Mouse (Mus musculus) urinary bladder, adult 2 months (tissue): ENCODE data around the gene Omg. TPM values are rescaled to one million over a fixed set of nuclear protein-coding genes. Genes with fewer than 3 reads are reported as not detected.

Source experiments
- DNase-seq: peaks from one replicate; pipeline ENCODE4 v3.0.0; 2022; ENCODE audit warnings: low spot score
- polyA plus RNA-seq: library from polyadenylated mRNA; depleted of rRNA; stranded (reverse); fragments of >200 nt; gene quantifications from 2 replicates; pipeline ENCODE4 v1.2.3, GENCODE M21; 2012; rRNA removed

Omg gene
- polyA plus RNA-seq: 0.06 and 0.07 TPM in 2 replicates

- no peak for DNase-seq
These were observed at the start of gene Omg for GRCm38 (mm10) chr11:79503845-79504244. Gene Omg, minus strand, starts transcription at chr11:79504084.

GRCm38 (mm10) chr11:79552622-79553021 is 48.7 kb upstream of the Omg start:
- DNase-seq: no peak

GRCm38 (mm10) chr11:79536293-79536692 is 32.4 kb upstream of the Omg start:
- DNase-seq: no peak

- DNase-seq: no peak
These were observed 31.7 kb upstream of the Omg start for GRCm38 (mm10) chr11:79535554-79535953.

GRCm38 (mm10) chr11:79533950-79534690 is 30.2 kb upstream of the Omg start:
- no peak for DNase-seq

- DNase-seq: no peak
These were observed 29.4 kb upstream of the Omg start for GRCm38 (mm10) chr11:79533311-79533710.

GRCm38 (mm10) chr11:79531485-79531884 is 27.6 kb upstream of the Omg start:
- no peak for DNase-seq

- DNase-seq: no peak
These were observed 26.9 kb upstream of the Omg start for GRCm38 (mm10) chr11:79530774-79531173.

- DNase-seq: no peak
These were observed 26.5 kb upstream of the Omg start, which contains the start of the genes Evi2 and Evi2a for GRCm38 (mm10) chr11:79530333-79530761. Gene Evi2, minus strand, starts transcription at chr11:79530589. Gene Evi2a, minus strand, starts transcription at chr11:79530609.

- no peak for DNase-seq
These were observed 25.9 kb upstream of the Omg start for GRCm38 (mm10) chr11:79529736-79530135.

- no peak for DNase-seq
These were observed 25.3 kb upstream of the Omg start for GRCm38 (mm10) chr11:79529226-79529625.

- no peak for DNase-seq
These were observed 24.7 kb upstream of the Omg start for GRCm38 (mm10) chr11:79528601-79529000.

- DNase-seq: no peak
These were observed 24.0 kb upstream of the Omg start for GRCm38 (mm10) chr11:79527739-79528384.

GRCm38 (mm10) chr11:79527015-79527738 is 23.3 kb upstream of the Omg start:
- DNase-seq: no peak

- DNase-seq: no peak
These were observed 22.7 kb upstream of the Omg start for GRCm38 (mm10) chr11:79526549-79526948.

GRCm38 (mm10) chr11:79524310-79524575 is 20.4 kb upstream of the Omg start:
- DNase-seq: no peak

GRCm38 (mm10) chr11:79523560-79524309 is 19.9 kb upstream of the Omg start, which contains the start of gene Evi2b:
Gene Evi2b, minus strand, starts transcription at chr11:79523762.
- no peak for DNase-seq

GRCm38 (mm10) chr11:79522944-79523343 is 19.1 kb upstream of the Omg start:
- DNase-seq: no peak

- no peak for DNase-seq
These were observed 18.0 kb upstream of the Omg start for GRCm38 (mm10) chr11:79521930-79522329.

- DNase-seq: no peak
These were observed 16.9 kb upstream of the Omg start for GRCm38 (mm10) chr11:79520772-79521171.

- no peak for DNase-seq
These were observed 16.0 kb upstream of the Omg start for GRCm38 (mm10) chr11:79519878-79520291.

GRCm38 (mm10) chr11:79519299-79519698 is 15.4 kb upstream of the Omg start:
- DNase-seq: no peak
